Mouse (Mus musculus): ENCODE measurements around the gene Rbm4.

The Rbm4 gene

GRCm38 (mm10) chr19:4741482-4741881 is 52.2 kb downstream of the Rbm4 start:
- no peak for DNase-seq (ENCODE audit: low spot score in 2 of 2)

DNA sequence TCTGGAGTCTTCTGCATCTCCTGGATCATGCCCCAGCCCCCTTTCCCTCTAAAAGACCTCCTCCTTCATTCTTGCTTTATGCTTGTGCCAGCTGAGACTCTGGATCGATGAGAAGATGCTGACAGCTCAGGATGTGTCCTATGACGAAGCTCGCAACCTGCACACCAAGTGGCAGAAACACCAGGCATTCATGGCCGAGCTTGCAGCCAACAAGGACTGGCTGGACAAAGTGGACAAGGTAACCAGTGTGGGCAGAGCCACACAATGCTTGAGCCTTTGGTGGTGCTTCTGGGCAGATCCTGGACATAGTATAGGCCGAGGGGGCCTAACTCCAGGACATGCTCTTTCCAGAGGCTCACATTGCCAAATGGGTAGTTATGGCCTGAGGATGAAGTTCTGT is 53.9 kb downstream of the Rbm4 start:
- DNase-seq (ENCODE audit: low spot score in 2 of 2) = no peak

GRCm38 (mm10) chr19:4739053-4739452 is 54.6 kb downstream of the Rbm4 start:
- no peak for DNase-seq (ENCODE audit: low spot score in 2 of 2)

- no peak for DNase-seq (ENCODE audit: low spot score in 2 of 2)
Observed at GRCm38 (mm10) chr19:4737866-4738265, 55.8 kb downstream of the Rbm4 start.

Measured in frontal cortex, postnatal 14 days (tissue).